In the genomic region with DNA sequence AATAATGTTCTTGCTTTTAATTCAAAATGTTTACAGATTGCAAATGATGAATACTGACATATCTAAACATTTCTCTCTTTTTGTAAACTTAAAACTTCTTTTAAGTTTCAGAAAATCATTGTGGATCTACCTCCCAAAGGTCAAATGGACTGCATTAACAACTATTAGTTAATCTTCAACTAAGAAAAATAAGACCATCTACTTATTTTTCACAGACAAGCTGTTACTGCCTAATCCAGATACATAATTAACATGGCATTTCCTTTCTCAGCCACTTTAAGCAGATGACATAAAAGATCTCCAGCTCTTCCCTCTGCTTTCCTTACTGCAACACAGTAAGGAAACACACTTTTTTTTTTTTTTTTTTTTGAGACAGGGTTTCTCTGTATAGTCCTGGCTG, we compare ENCODE assay signal across 16 mouse cellular contexts. TPM values are rescaled to one million over a fixed set of nuclear protein-coding genes. Genes with fewer than 3 reads are reported as not detected.
A peak's percentile ranks its signal among the peaks of the same experiment; 100 is the strongest.
DNase-seq lines count a peak whose midpoint lies in the region; ATAC-seq and TF ChIP-seq lines count a peak whose summit lies in the region.
"Had no signal": no experiment of that assay in that cellular context is flagged by ENCODE, and none has a peak within 500 bp of the region (broad histone marks: within the 10 kb centered on the region; RNA-seq: fewer than 3 reads in every experiment).

No protein-coding gene starts in this region.

- no peaks in the 10 kb centered on the region for H3K9me3 ChIP-seq in liver, postnatal 0 days (ENCODE audit: low read length)
- no peaks in the 10 kb centered on the region for H3K9me3 ChIP-seq in lung, postnatal 0 days (ENCODE audit: low read length)
- H3K9me3 ChIP-seq in stomach, postnatal 0 days (ENCODE audit: control insufficient read depth, low read length) = no peaks in the 10 kb centered on the region
- H3K9me3 ChIP-seq: embryonic facial prominence, embryonic 13.5 days; forebrain, embryonic 12.5 days; heart, embryonic 15.5 days; hindbrain, embryonic 13.5 days had no signal

- H3K4me3 ChIP-seq in liver, postnatal 0 days (ENCODE audit: low read depth, low read length) = no peak overlapping the region
- H3K4me3 ChIP-seq in lung, postnatal 0 days (ENCODE audit: low read depth, low read length) = no peak overlapping the region
- no peak overlapping the region for H3K4me3 ChIP-seq in macrophage (ENCODE audit: inconsistent target)
- no peak overlapping the region for H3K4me3 ChIP-seq in stomach, postnatal 0 days (ENCODE audit: low read depth, low read length)
- H3K4me3 ChIP-seq: embryonic facial prominence, embryonic 13.5 days; forebrain, embryonic 12.5 days; heart, adult 2 months; heart, embryonic 15.5 days; hindbrain, embryonic 13.5 days had no signal

- H3K9ac ChIP-seq in liver, postnatal 0 days (replicated peaks) = no peak overlapping the region
- H3K9ac ChIP-seq in lung, postnatal 0 days (replicated peaks; ENCODE audit: low read depth) = no peak overlapping the region
- H3K9ac ChIP-seq in stomach, postnatal 0 days (ENCODE audit: low read length) = no peak overlapping the region
- H3K9ac ChIP-seq: embryonic facial prominence, embryonic 13.5 days; forebrain, embryonic 12.5 days; heart, embryonic 15.5 days; hindbrain, embryonic 13.5 days had no signal

- peak overlapping the region; percentile 94 for H3K27ac ChIP-seq in liver, postnatal 0 days (ENCODE audit: low read depth)
- peak overlapping the region; percentile 58; the same call in 1 of the 2 replicates for H3K27ac ChIP-seq in lung, postnatal 0 days (ENCODE audit: low read length)
- peak overlapping the region; percentile 46 for H3K27ac ChIP-seq in macrophage
- H3K27ac ChIP-seq in stomach, postnatal 0 days (replicated peaks) = no peak overlapping the region
- H3K27ac ChIP-seq: embryonic facial prominence, embryonic 13.5 days; forebrain, embryonic 12.5 days; heart, adult 2 months; heart, embryonic 15.5 days; hindbrain, embryonic 13.5 days had no signal

- TF ChIP-seq CTCF in liver, postnatal 0 days (IDR thresholded peaks at IDR 0.05; ENCODE audit: low read depth) = no peak
- TF ChIP-seq CTCF in lung, postnatal 0 days (IDR thresholded peaks at IDR 0.05) = no peak
- no peak for TF ChIP-seq CTCF in stomach, postnatal 0 days (IDR thresholded peaks at IDR 0.05; ENCODE audit: low read depth)

- H3K4me2 ChIP-seq in liver, postnatal 0 days (ENCODE audit: low read depth, low read length) = no peak overlapping the region
- H3K4me2 ChIP-seq in lung, postnatal 0 days (replicated peaks; ENCODE audit: low read depth, low read length) = no peak overlapping the region
- no peak overlapping the region for H3K4me2 ChIP-seq in stomach, postnatal 0 days (replicated peaks; ENCODE audit: low read depth)
- H3K4me2 ChIP-seq: embryonic facial prominence, embryonic 13.5 days; forebrain, embryonic 12.5 days; heart, embryonic 11.5 days; heart, embryonic 15.5 days; hindbrain, embryonic 13.5 days had no signal

- ATAC-seq in liver, postnatal 0 days = no peak
- ATAC-seq in lung, postnatal 0 days = no peak
- no peak for ATAC-seq in stomach, postnatal 0 days (ENCODE audit: low FRiP score, low TSS enrichment)
- ATAC-seq: forebrain, embryonic 16.5 days had no signal

- no peak for TF ChIP-seq EP300 in liver, postnatal 0 days (IDR thresholded peaks at IDR 0.05; ENCODE audit: low read depth)
- no peak for TF ChIP-seq EP300 in lung, postnatal 0 days (IDR thresholded peaks at IDR 0.05)
- no peak for TF ChIP-seq EP300 in stomach, postnatal 0 days (optimal IDR thresholded peaks at IDR 0.05)

- peaks cover 23% of the 10 kb centered on the region for H3K4me1 ChIP-seq in liver, postnatal 0 days (ENCODE audit: insufficient read depth)
- H3K4me1 ChIP-seq in lung, postnatal 0 days (ENCODE audit: insufficient read depth, low read depth, low read length) = no peaks in the 10 kb centered on the region
- H3K4me1 ChIP-seq in stomach, postnatal 0 days (replicated peaks; ENCODE audit: control insufficient read depth, insufficient read depth) = peaks cover 2% of the 10 kb centered on the region; the same call in 1 of the 2 replicates
- H3K4me1 ChIP-seq: forebrain, embryonic 12.5 days; heart, embryonic 15.5 days; hindbrain, embryonic 13.5 days had no signal

- DNase-seq in liver, postnatal 0 days = no peak
- no peak for DNase-seq in liver
- DNase-seq in lung, postnatal 0 days (ENCODE audit: low spot score) = no peak
- DNase-seq in lung, postnatal 10 days = no peak
- no peak for DNase-seq in stomach, postnatal 0 days (ENCODE audit: low spot score)
- DNase-seq: cerebellum, adult 11-12 months; cerebellum, adult 9-11 months; gastrocnemius, postnatal 14 days had no signal

- no peaks in the 10 kb centered on the region for H3K36me3 ChIP-seq in liver, postnatal 0 days (replicated peaks; ENCODE audit: insufficient read depth, low read length)
- H3K36me3 ChIP-seq in lung, postnatal 0 days (ENCODE audit: insufficient read depth, low read length) = no peaks in the 10 kb centered on the region
- H3K36me3 ChIP-seq in macrophage (ENCODE audit: inconsistent target) = no peaks in the 10 kb centered on the region
- no peaks in the 10 kb centered on the region for H3K36me3 ChIP-seq in stomach, postnatal 0 days (ENCODE audit: control insufficient read depth, insufficient read depth, low read length)
- H3K36me3 ChIP-seq: embryonic facial prominence, embryonic 13.5 days; forebrain, embryonic 12.5 days; heart, embryonic 15.5 days; hindbrain, embryonic 13.5 days had no signal

- no peaks in the 10 kb centered on the region for H3K27me3 ChIP-seq in liver, postnatal 0 days (ENCODE audit: insufficient read depth, low read length)
- no peaks in the 10 kb centered on the region for H3K27me3 ChIP-seq in lung, postnatal 0 days (replicated peaks; ENCODE audit: insufficient read depth, low read length)
- H3K27me3 ChIP-seq in stomach, postnatal 0 days (ENCODE audit: control insufficient read depth, insufficient read depth, low read length) = no peaks in the 10 kb centered on the region
- H3K27me3 ChIP-seq: embryonic facial prominence, embryonic 13.5 days; forebrain, embryonic 12.5 days; heart, embryonic 15.5 days; hindbrain, embryonic 13.5 days had no signal

- H3K79me2 ChIP-seq in macrophage (ENCODE audit: inconsistent target) = no peaks in the 10 kb centered on the region

RNA-seq across cellular contexts. Expression of a gene that starts 21.7 kb away (rescaled TPM):
- 86.9 and 90.7 TPM in 2 replicates for polyA plus RNA-seq in liver, postnatal 0 days (2015; fragmentation: Nextera tagmentation; extraction: Ambion mirVana)
- 114 and 129 TPM in 2 replicates for polyA plus RNA-seq in lung, postnatal 0 days (2015; fragmentation: Nextera tagmentation; extraction: Ambion mirVana)
- total RNA-seq in macrophage (2018; cell fraction: chromatin; rRNA removed) = 100 to 1,000 TPM; 404 to 869 (median 663) TPM
- 100 to 1,000 TPM; 291 to 595 (median 415) TPM for total RNA-seq in macrophage (2018; cell fraction: cytosol; rRNA removed)
- total RNA-seq in macrophage (2018; cell fraction: nucleus; rRNA removed) = 100 to 1,000 TPM; 332 to 659 (median 518) TPM
- polyA plus RNA-seq in macrophage (2018) = 346 to 1,286 TPM (median 601 TPM) in 3 replicates
- polyA plus RNA-seq in stomach, postnatal 0 days (2015; fragmentation: Nextera tagmentation; extraction: Ambion mirVana) = 116 and 127 TPM in 2 replicates
